Mouse (Mus musculus) thymus, adult 2 months (tissue): ENCODE data around the gene Zdhhc25.

ENCODE experiments used
- CTCF ChIP-seq: fragments of 200-500 bp; IDR thresholded peaks from 2 replicates; pipeline ENCODE4 v1.5.1; 2012; ENCODE audit warnings: mild to moderate bottlenecking, control low read depth, low read length, moderate library complexity, borderline replicate concordance; ENCODE audit not compliant: control insufficient read depth, poor library complexity, insufficient read depth; ENCODE audit errors: extremely low read depth
- POLR2A ChIP-seq: fragments of 200-500 bp; IDR thresholded peaks from 2 replicates; pipeline ENCODE4 v1.6.1; 2012; ENCODE audit warnings: mild to moderate bottlenecking, low read length, control low read depth, moderate library complexity; ENCODE audit not compliant: control insufficient read depth, poor library complexity, insufficient read depth; ENCODE audit errors: extremely low read depth

- no peak for TF ChIP-seq CTCF
- no peak for TF ChIP-seq POLR2A
Observed at GRCm38 (mm10) chr15:88617125-88617524, 17.0 kb downstream of the Zdhhc25 start.
